10 mouse cellular contexts compared by ENCODE assay signal in the genomic region with DNA sequence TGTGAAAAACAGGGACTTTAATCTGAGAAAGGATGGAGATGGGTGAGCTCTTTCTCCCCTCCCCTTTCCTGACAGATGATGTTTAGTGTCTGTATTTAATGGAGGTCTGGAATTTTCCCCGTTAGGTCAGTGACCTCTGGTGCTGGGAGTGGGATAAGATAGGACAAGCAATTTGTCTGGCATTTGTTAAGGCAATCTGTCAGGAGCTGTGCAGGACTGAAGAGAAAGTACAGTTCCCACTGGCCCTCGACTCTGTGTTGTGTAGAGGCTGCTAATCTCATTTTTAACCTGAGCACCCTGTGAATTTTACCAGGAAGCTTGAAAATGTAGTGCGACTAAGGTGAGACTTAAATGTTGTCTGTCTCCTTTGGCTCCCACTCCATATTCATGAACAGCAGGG. TPM values are rescaled to one million over a fixed set of nuclear protein-coding genes. Genes with fewer than 3 reads are reported as not detected.
DNase-seq lines count a peak whose midpoint lies in the region; ATAC-seq and TF ChIP-seq lines count a peak whose summit lies in the region.
"Had no signal": no experiment of that assay in that cellular context is flagged by ENCODE, and none has a peak within 500 bp of the region (broad histone marks: within the 10 kb centered on the region; RNA-seq: fewer than 3 reads in every experiment).

No protein-coding gene starts in this region.

- DNase-seq in hindbrain, embryonic 10.5 days (ENCODE audit: low spot score), result peak; percentile 22
- DNase-seq in embryonic facial prominence, embryonic 14.5 days (ENCODE audit: low spot score), result no peak
- peak; percentile 38 for DNase-seq in retina, postnatal 1 day
- no peak for DNase-seq in kidney, adult 18-20 months
- DNase-seq in gastrocnemius, adult 2 months, result no peak

- no peaks in the 10 kb centered on the region for H3K9me3 ChIP-seq in hindbrain, embryonic 10.5 days
- H3K9me3 ChIP-seq in hindbrain, embryonic 16.5 days (ENCODE audit: control insufficient read depth, low read length), result no peaks in the 10 kb centered on the region
- H3K9me3 ChIP-seq in embryonic facial prominence, embryonic 14.5 days (ENCODE audit: control insufficient read depth, low read length), result no peaks in the 10 kb centered on the region
- H3K9me3 ChIP-seq in liver, embryonic 16.5 days (replicated peaks; ENCODE audit: control insufficient read depth, low read length), result peaks cover 5% of the 10 kb centered on the region; the same call in 1 of the 2 replicates
- H3K9me3 ChIP-seq: embryonic facial prominence, embryonic 13.5 days had no signal

- TF ChIP-seq CTCF in gastrocnemius, adult 2 months (IDR thresholded peaks at IDR 0.05), result no peak

- no peak overlapping the region for H3K9ac ChIP-seq in hindbrain, embryonic 16.5 days (ENCODE audit: low read depth, low read length)
- no peak overlapping the region for H3K9ac ChIP-seq in embryonic facial prominence, embryonic 14.5 days (ENCODE audit: low read depth, low read length)
- H3K9ac ChIP-seq in liver, embryonic 16.5 days (ENCODE audit: low read depth, low read length), result 0 out of 2 replicates have a peak overlapping the region, but pooled peaks have one; percentile 32
- H3K9ac ChIP-seq: embryonic facial prominence, embryonic 13.5 days had no signal

- peak overlapping the region; percentile 60; the same call in 1 of the 2 replicates for H3K27ac ChIP-seq in hindbrain, embryonic 10.5 days
- H3K27ac ChIP-seq in hindbrain, embryonic 16.5 days (ENCODE audit: low read depth, low read length), result no peak overlapping the region
- no peak overlapping the region for H3K27ac ChIP-seq in embryonic facial prominence, embryonic 14.5 days (replicated peaks; ENCODE audit: low read depth, low read length)
- peak overlapping the region; percentile 69; the same call in 1 of the 2 replicates for H3K27ac ChIP-seq in liver, embryonic 16.5 days (ENCODE audit: low read length)
- no peak overlapping the region for H3K27ac ChIP-seq in gastrocnemius, adult 2 months
- H3K27ac ChIP-seq: embryonic facial prominence, embryonic 13.5 days; left cerebral cortex, adult 2 months had no signal

- WGBS in hindbrain, embryonic 10.5 days, result 7% methylated on average over 3 of the region's 3 CpGs
- 9% methylated on average over 3 of the region's 3 CpGs for WGBS in hindbrain, embryonic 16.5 days
- WGBS in embryonic facial prominence, embryonic 14.5 days, result 14% methylated on average over 3 of the region's 3 CpGs
- 28% methylated on average over 3 of the region's 3 CpGs for WGBS in liver, embryonic 16.5 days (ENCODE audit: insufficient replicate concordance)

- H3K4me1 ChIP-seq in hindbrain, embryonic 10.5 days (replicated peaks), result peaks cover 51% of the 10 kb centered on the region
- peaks cover 19% of the 10 kb centered on the region for H3K4me1 ChIP-seq in hindbrain, embryonic 16.5 days (ENCODE audit: control insufficient read depth, insufficient read depth, low read depth, low read length)
- 0 out of 2 replicates have a peak, but pooled peaks cover 4% of the 10 kb centered on the region for H3K4me1 ChIP-seq in embryonic facial prominence, embryonic 14.5 days (ENCODE audit: control insufficient read depth, insufficient read depth, low read length)
- peaks cover 45% of the 10 kb centered on the region for H3K4me1 ChIP-seq in liver, embryonic 16.5 days (ENCODE audit: control insufficient read depth, low read depth, low read length)

- ATAC-seq in hindbrain, embryonic 16.5 days, result no peak
- no peak for ATAC-seq in embryonic facial prominence, embryonic 14.5 days (ENCODE audit: low read depth)
- ATAC-seq in liver, embryonic 16.5 days (ENCODE audit: low read depth), result no peak

- no peaks in the 10 kb centered on the region for H3K36me3 ChIP-seq in hindbrain, embryonic 10.5 days
- no peaks in the 10 kb centered on the region for H3K36me3 ChIP-seq in hindbrain, embryonic 16.5 days (ENCODE audit: control insufficient read depth, insufficient read depth, low read length)
- H3K36me3 ChIP-seq in embryonic facial prominence, embryonic 14.5 days (ENCODE audit: control insufficient read depth, insufficient read depth, low read length), result no peaks in the 10 kb centered on the region
- no peaks in the 10 kb centered on the region for H3K36me3 ChIP-seq in liver, embryonic 16.5 days (ENCODE audit: control insufficient read depth, insufficient read depth)
- H3K36me3 ChIP-seq: embryonic facial prominence, embryonic 13.5 days had no signal

- no peak overlapping the region for H3K4me2 ChIP-seq in hindbrain, embryonic 16.5 days (ENCODE audit: low read length)
- peak overlapping the region; percentile 100; the same call in 1 of the 2 replicates for H3K4me2 ChIP-seq in embryonic facial prominence, embryonic 14.5 days (ENCODE audit: low read depth, low read length)
- peak overlapping the region; percentile 38 for H3K4me2 ChIP-seq in liver, embryonic 16.5 days (ENCODE audit: low read depth, low read length)

- peaks cover 14% of the 10 kb centered on the region for H3K27me3 ChIP-seq in hindbrain, embryonic 10.5 days (ENCODE audit: insufficient read depth, poor library complexity, severe bottlenecking)
- H3K27me3 ChIP-seq in hindbrain, embryonic 16.5 days (replicated peaks; ENCODE audit: control insufficient read depth, insufficient read depth, low read length), result no peaks in the 10 kb centered on the region
- H3K27me3 ChIP-seq in embryonic facial prominence, embryonic 14.5 days (replicated peaks; ENCODE audit: control insufficient read depth, insufficient read depth, low read length), result peaks cover 7% of the 10 kb centered on the region; the same call in 1 of the 2 replicates
- H3K27me3 ChIP-seq in liver, embryonic 16.5 days (ENCODE audit: control insufficient read depth, insufficient read depth, low read depth, low read length), result peaks cover 50% of the 10 kb centered on the region

- intact Hi-C loops in gastrocnemius, adult 2 months (cut with DNase I), result no loop called here

- peak overlapping the region; percentile 91 for H3K4me3 ChIP-seq in hindbrain, embryonic 10.5 days
- H3K4me3 ChIP-seq in hindbrain, embryonic 16.5 days (ENCODE audit: low read length), result no peak overlapping the region
- 0 out of 2 replicates have a peak overlapping the region, but pooled peaks have one; percentile 78 for H3K4me3 ChIP-seq in embryonic facial prominence, embryonic 14.5 days (ENCODE audit: low read depth, low read length)
- peak overlapping the region; percentile 71 for H3K4me3 ChIP-seq in liver, embryonic 16.5 days (ENCODE audit: low read depth, low read length)
- H3K4me3 ChIP-seq in gastrocnemius, adult 2 months, result no peak overlapping the region

RNA-seq across cellular contexts. Expression of a gene that starts 2.8 kb away (rescaled TPM):
- polyA plus RNA-seq in hindbrain, embryonic 10.5 days (2016; fragmentation: Nextera tagmentation; extraction: Ambion mirVana), result 24.8 and 28.0 TPM in 2 replicates
- 31.1 and 31.3 TPM in 2 replicates for polyA plus RNA-seq in hindbrain, embryonic 16.5 days (2015; fragmentation: Nextera tagmentation; extraction: Ambion mirVana)
- 18.3 and 21.8 TPM in 2 replicates for polyA plus RNA-seq in embryonic facial prominence, embryonic 14.5 days (2014; fragmentation: Nextera tagmentation; extraction: Ambion mirVana)
- 1.1 and 1.4 TPM in 2 replicates for polyA plus RNA-seq in liver, embryonic 16.5 days (2015; fragmentation: Nextera tagmentation; extraction: Ambion mirVana)
- 100 to 1,000 TPM; 174 to 204 TPM for total RNA-seq in gastrocnemius, adult 2 months (2021)
- total RNA-seq: MEL had no signal

RNA-seq across cellular contexts. Expression of a gene that starts 35.0 kb away (rescaled TPM):
- polyA plus RNA-seq in hindbrain, embryonic 10.5 days (2016; fragmentation: Nextera tagmentation; extraction: Ambion mirVana), result 24.0 and 27.1 TPM in 2 replicates
- 22.2 and 27.1 TPM in 2 replicates for polyA plus RNA-seq in hindbrain, embryonic 16.5 days (2015; fragmentation: Nextera tagmentation; extraction: Ambion mirVana)
- polyA plus RNA-seq in embryonic facial prominence, embryonic 14.5 days (2014; fragmentation: Nextera tagmentation; extraction: Ambion mirVana), result 11.0 and 11.2 TPM in 2 replicates
- polyA plus RNA-seq in liver, embryonic 16.5 days (2015; fragmentation: Nextera tagmentation; extraction: Ambion mirVana), result 0.55 and 0.60 TPM in 2 replicates
- 1 to 10 TPM; 2.5 to 6.2 TPM for total RNA-seq in gastrocnemius, adult 2 months (2021)

RNA-seq across cellular contexts. Expression of a gene that starts 45.5 kb away (rescaled TPM):
- 47.4 and 49.0 TPM in 2 replicates for polyA plus RNA-seq in hindbrain, embryonic 10.5 days (2016; fragmentation: Nextera tagmentation; extraction: Ambion mirVana)
- polyA plus RNA-seq in hindbrain, embryonic 16.5 days (2015; fragmentation: Nextera tagmentation; extraction: Ambion mirVana), result 69.5 and 72.4 TPM in 2 replicates
- polyA plus RNA-seq in embryonic facial prominence, embryonic 14.5 days (2014; fragmentation: Nextera tagmentation; extraction: Ambion mirVana), result 45.1 and 54.7 TPM in 2 replicates
- 25.6 and 28.6 TPM in 2 replicates for polyA plus RNA-seq in liver, embryonic 16.5 days (2015; fragmentation: Nextera tagmentation; extraction: Ambion mirVana)
- total RNA-seq in gastrocnemius, adult 2 months (2021), result 10 to 100 TPM; 50.5 to 54.7 TPM

Comparison
In these comparisons a context has a peak if more than half of its experiments do, and no peak if none do; other contexts are left out.
1. H3K27ac ChIP-seq: peak in hindbrain, embryonic 10.5 days (single experiment) and liver, embryonic 16.5 days (single experiment); none in hindbrain, embryonic 16.5 days (single experiment), embryonic facial prominence, embryonic 14.5 days (single experiment) and gastrocnemius, adult 2 months (single experiment).
2. H3K4me3 ChIP-seq: peak in hindbrain, embryonic 10.5 days (single experiment), embryonic facial prominence, embryonic 14.5 days (single experiment) and liver, embryonic 16.5 days (single experiment); none in hindbrain, embryonic 16.5 days (single experiment) and gastrocnemius, adult 2 months (single experiment).
3. DNase-seq: peak in hindbrain, embryonic 10.5 days (single experiment) and retina, postnatal 1 day (single experiment); none in embryonic facial prominence, embryonic 14.5 days (single experiment), kidney, adult 18-20 months (single experiment) and gastrocnemius, adult 2 months (single experiment).